Mouse (Mus musculus) gastrocnemius, postnatal 4 days (tissue): Measurements from ENCODE around the gene S100pbp. TPM values are rescaled to one million over a fixed set of nuclear protein-coding genes. Genes with fewer than 3 reads are reported as not detected.

ENCODE experiments used
- DNase-seq, 2 experiments: peaks; one replicate each; pipeline ENCODE4 v3.0.0; 2021 to 2022; ENCODE audit warnings: low spot score in 2 of 2, mixed read lengths in 2 of 2
- total RNA-seq, 2 experiments: library from RNA; stranded (reverse); gene quantifications; 2 replicates each; pipeline ENCODE4 v1.2.3; 2021

Gene S100pbp
- total RNA-seq, 2 experiments from 2014 or later, result 20.4 to 21.7 TPM

GRCm38 (mm10) chr4:129106073-129106472, 83.5 kb downstream of the S100pbp start:
- no peak for DNase-seq

- no peak for DNase-seq
These were observed 84.2 kb downstream of the S100pbp start, which contains the start of gene Tmem54 for GRCm38 (mm10) chr4:129105356-129105755. Gene Tmem54, plus strand, starts transcription at chr4:129105548.

- DNase-seq, result no peak
These were observed 87.2 kb downstream of the S100pbp start for GRCm38 (mm10) chr4:129102133-129102829.

Other genes starting within 250 kb of the S100pbp start
- gene Azin2, start 227.3 kb downstream of the S100pbp start, total RNA-seq, result 1 to 10 TPM; 7.0 to 7.2 TPM
- 10 to 100 TPM; 58.2 to 67.2 TPM for gene Ak2, start 197.8 kb downstream of the S100pbp start, total RNA-seq
- 10 to 100 TPM; 16.0 to 18.0 TPM for gene Rnf19b, start 131.5 kb downstream of the S100pbp start, total RNA-seq
- under 1 TPM in 1 of 2 experiments, not detected in 1; 0.73 TPM for gene Tmem54, start 84.2 kb downstream of the S100pbp start, total RNA-seq
- gene Hpca, start 67.7 kb downstream of the S100pbp start, total RNA-seq, result 1 to 10 TPM in 1 of 2 experiments, under 1 TPM in 1; 0.52 to 1.1 TPM
- 10 to 100 TPM; 52.3 to 54.3 TPM for gene Fndc5, start 52.7 kb downstream of the S100pbp start, total RNA-seq
- gene Yars, start within 50 bp of the S100pbp start, total RNA-seq, result 10 to 100 TPM; 47.6 to 50.1 TPM
- gene C77080, start 71.7 kb upstream of the S100pbp start, total RNA-seq, result 1 to 10 TPM; 8.2 to 9.7 TPM
- 10 to 100 TPM; 77.8 to 78.7 TPM for gene Sync, start 97.9 kb upstream of the S100pbp start, total RNA-seq
- 100 to 1,000 TPM; 166 to 179 TPM for gene Rbbp4, start 145.6 kb upstream of the S100pbp start, total RNA-seq
- gene Zbtb8os, start 146.0 kb upstream of the S100pbp start, total RNA-seq, result 10 to 100 TPM; 28.2 to 28.8 TPM
- gene Zbtb8a, start 188.4 kb upstream of the S100pbp start, total RNA-seq, result 1 to 10 TPM; 6.7 to 7.5 TPM